Mouse (Mus musculus): ENCODE results near the gene Dapk1. TPM values are rescaled to one million over a fixed set of nuclear protein-coding genes. Genes with fewer than 3 reads are reported as not detected.

Gene Dapk1
- total RNA-seq, 2 experiments from 2014 or later, result 4.1 to 4.7 TPM

- no peak for DNase-seq (ENCODE audit: low spot score)
Measured at GRCm38 (mm10) chr13:60615057-60615650, 13.4 kb downstream of the Dapk1 start.

- no peak for DNase-seq (ENCODE audit: low spot score)
Measured at GRCm38 (mm10) chr13:60616036-60616435, 14.3 kb downstream of the Dapk1 start.

- no peak for DNase-seq (ENCODE audit: low spot score)
Measured at GRCm38 (mm10) chr13:60618287-60618686, 16.5 kb downstream of the Dapk1 start.

- peak; percentile 23 for DNase-seq (ENCODE audit: low spot score)
Measured at GRCm38 (mm10) chr13:60619723-60620122, 18.0 kb downstream of the Dapk1 start.

- no peak for DNase-seq (ENCODE audit: low spot score)
Measured at GRCm38 (mm10) chr13:60621411-60621965, 19.7 kb downstream of the Dapk1 start.

- DNase-seq (ENCODE audit: low spot score), result no peak
Measured at GRCm38 (mm10) chr13:60625581-60625980, 23.8 kb downstream of the Dapk1 start.

GRCm38 (mm10) chr13:60627843-60628656 lies 26.3 kb downstream of the Dapk1 start:
- no peak for DNase-seq (ENCODE audit: low spot score)

DNA sequence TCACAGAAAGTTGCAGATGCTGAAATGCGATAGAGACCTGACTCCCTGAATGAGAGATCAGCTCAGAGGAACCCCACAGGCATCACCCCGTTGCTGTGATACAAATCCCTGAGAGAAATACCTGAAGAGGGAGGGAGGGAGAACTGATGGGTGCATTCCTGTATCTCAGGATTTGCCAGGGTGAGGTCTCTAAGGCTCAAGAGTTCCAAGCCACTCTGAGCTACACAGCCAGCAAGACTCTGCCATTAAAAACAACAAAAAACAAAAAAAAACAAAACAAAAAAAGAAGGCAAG lies 26.9 kb downstream of the Dapk1 start:
- no peak for DNase-seq (ENCODE audit: low spot score)

DNA sequence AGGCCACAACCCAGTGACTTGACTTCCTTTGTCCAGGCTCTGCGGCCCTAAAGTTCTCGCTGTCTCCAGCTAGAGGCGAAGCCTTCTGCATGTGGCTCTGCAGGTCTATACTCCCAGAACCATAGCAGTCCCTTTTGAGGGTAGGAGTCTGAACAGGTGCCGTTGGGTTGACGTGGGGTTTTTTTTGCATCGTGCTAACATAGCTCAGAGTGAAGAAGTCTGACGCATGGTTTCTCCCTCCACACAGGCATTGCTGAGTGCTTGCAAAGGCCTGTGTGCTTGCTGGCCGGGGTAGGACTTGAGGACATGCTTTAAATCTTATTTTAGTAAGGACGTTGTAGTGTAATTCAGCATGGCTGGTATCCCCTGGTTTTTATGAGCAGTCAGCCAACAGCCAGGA lies 27.7 kb downstream of the Dapk1 start:
- no peak for DNase-seq (ENCODE audit: low spot score)

DNA sequence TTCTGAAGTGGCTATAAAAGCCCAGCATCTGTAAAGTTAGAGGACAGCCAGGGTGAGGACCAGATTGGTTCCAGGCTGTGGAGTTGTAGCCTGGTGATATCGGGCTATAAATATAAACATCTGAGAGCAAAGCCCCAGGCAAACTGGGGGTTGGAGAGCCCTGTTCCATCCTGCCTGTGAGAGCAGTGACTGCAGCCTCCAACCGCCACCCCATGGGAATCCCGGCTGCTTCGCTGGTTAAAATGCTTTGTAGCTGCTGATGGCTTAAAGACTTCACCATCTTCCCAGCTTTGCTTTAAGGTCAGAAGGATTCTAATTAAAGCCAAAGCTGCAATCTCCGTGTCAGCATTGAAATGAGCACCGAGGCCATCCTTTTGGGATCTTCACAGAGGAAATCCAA lies 32.2 kb downstream of the Dapk1 start:
- no peak for DNase-seq (ENCODE audit: low spot score)

- peak; percentile 12 for DNase-seq (ENCODE audit: low spot score)
Measured at GRCm38 (mm10) chr13:60635636-60636035, 33.9 kb downstream of the Dapk1 start.

- no peak for DNase-seq (ENCODE audit: low spot score)
Measured at GRCm38 (mm10) chr13:60639482-60640055, 37.8 kb downstream of the Dapk1 start.

DNA sequence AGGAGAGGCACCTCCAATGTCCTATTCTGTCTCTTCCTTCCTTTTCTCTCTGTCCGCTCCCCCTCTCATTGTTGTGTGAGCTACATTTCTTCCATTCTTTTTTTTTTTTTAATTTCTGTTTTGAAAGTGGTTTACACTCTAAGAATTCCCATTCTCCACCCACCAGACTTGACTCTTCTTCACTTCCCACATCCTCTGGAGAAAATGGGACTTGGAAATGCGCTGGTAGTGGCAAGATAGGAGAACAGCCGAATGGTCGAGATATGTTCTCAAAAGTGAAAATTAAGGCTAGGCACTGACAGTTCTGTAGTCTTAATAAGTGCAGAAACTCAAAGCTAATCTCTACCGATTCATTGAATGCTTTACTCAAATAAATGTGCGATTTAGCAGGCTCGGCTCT lies 38.7 kb downstream of the Dapk1 start:
- DNase-seq (ENCODE audit: low spot score), result no peak

DNA sequence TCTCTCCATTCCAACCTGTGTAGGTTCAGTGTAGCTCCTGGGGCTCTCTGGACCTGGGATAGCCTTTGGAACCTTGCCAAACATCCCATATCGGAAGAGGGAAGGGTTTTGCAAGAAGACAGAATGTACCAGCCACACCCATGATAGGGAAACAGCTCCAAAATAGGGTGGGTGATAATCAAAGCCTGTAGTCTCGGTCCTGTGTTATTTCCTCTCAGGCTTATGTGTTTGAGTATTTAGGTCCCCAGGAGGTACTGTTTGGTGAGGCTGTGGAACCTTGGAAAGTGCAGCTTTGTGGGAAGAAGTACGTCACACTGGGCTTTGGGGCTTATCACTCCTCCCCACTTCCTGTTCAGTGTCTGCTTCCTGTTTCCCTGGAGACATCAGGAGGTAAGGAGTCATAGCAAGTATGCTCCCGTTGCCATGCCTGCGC lies 42.7 kb downstream of the Dapk1 start:
- peak; percentile 48 for DNase-seq (ENCODE audit: low spot score)

- DNase-seq (ENCODE audit: low spot score), result no peak
Measured at GRCm38 (mm10) chr13:60646791-60647190, 45.0 kb downstream of the Dapk1 start.

DNA sequence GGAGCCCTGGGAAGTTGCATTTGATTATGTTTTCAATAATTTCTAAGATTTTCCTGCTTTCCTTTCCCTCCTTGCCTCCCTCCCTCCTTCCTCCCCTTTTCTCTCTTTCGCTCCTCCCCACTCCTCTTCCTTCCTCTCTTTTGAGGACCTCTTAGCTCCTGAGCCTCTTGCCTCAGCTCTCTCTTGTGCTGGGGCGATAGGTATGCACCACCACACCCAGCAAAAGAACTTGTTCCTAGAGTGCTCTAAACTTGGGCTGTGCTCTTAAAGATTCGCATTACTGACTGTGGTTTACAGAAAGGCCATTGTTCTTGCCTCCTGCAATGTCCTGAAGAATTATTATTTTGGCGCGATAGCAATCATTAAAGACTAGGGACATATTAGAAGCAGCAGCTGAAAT lies 46.6 kb downstream of the Dapk1 start:
- no peak for DNase-seq (ENCODE audit: low spot score)

GRCm38 (mm10) chr13:60650000-60650399 lies 48.3 kb downstream of the Dapk1 start:
- DNase-seq (ENCODE audit: low spot score), result no peak

GRCm38 (mm10) chr13:60654017-60654565 lies 52.3 kb downstream of the Dapk1 start:
- DNase-seq (ENCODE audit: low spot score), result no peak

DNA sequence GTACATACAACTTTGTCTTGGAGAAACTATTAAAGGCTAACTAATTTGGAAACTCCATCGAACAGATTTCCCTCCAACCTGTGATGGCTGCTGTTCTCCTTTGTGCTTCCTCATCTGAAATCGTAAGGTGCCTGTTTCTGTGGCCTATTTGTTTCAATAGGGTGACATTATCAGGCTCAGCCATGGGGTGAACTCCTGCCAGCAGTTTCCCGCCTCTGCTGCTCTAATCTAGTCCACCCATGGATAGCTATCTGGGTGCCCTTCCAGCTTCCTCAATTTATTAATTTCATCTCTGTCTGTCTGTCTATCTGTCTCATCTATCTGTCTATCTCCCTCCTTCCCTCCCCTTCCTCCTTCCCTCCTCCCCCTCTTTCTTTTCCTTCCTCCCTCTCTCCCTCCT lies 53.5 kb downstream of the Dapk1 start:
- DNase-seq (ENCODE audit: low spot score), result no peak

- DNase-seq (ENCODE audit: low spot score), result no peak
Measured at GRCm38 (mm10) chr13:60659600-60659999, 57.9 kb downstream of the Dapk1 start.

- no peak for DNase-seq (ENCODE audit: low spot score)
Measured at GRCm38 (mm10) chr13:60660056-60660455, 58.3 kb downstream of the Dapk1 start.

GRCm38 (mm10) chr13:60660711-60661261 lies 59.0 kb downstream of the Dapk1 start:
- no peak for DNase-seq (ENCODE audit: low spot score)
